Mouse (Mus musculus) MEL (cell line): Measurements from ENCODE around the gene Hid1.

ENCODE experiments used
- CTCF ChIP-seq, 3 experiments: IDR thresholded peaks in 2 of 3; conservative IDR thresholded peaks in 1 of 3; 2 replicates each; pipeline ENCODE4 v1.5.1; 2011 to 2012; ENCODE audit warnings: low read length in 3 of 3, low read depth in 2 of 3, mild to moderate bottlenecking in 2 of 3, improper control_type of control experiment in 1 of 3, inconsistent platforms in 1 of 3, mixed read lengths in 1 of 3, moderate library complexity in 1 of 3; ENCODE audit not compliant: control insufficient read depth in 1 of 3, insufficient read depth in 1 of 3, poor library complexity in 1 of 3, severe bottlenecking in 1 of 3
- ELF1 ChIP-seq: IDR thresholded peaks from 2 replicates; pipeline ENCODE4 v1.6.1; 2014; ENCODE audit warnings: low read depth, mild to moderate bottlenecking, inconsistent platforms, low read length, improper control_type of control experiment, moderate library complexity
- EP300 ChIP-seq, 2 experiments: IDR thresholded peaks; 2 replicates each; pipeline ENCODE4 v1.6.1; 2011; ENCODE audit warnings: improper control_type of control experiment in 2 of 2, low read length in 2 of 2, low read depth in 1 of 2, mild to moderate bottlenecking in 1 of 2
- MAFK ChIP-seq: IDR thresholded peaks from 2 replicates; pipeline ENCODE4 v1.6.1; 2011; ENCODE audit warnings: low read depth, mild to moderate bottlenecking, low read length, improper control_type of control experiment, borderline replicate concordance
- NELFE ChIP-seq: IDR thresholded peaks from 2 replicates; pipeline ENCODE4 v1.6.1; 2011; ENCODE audit warnings: low read depth, low read length, improper control_type of control experiment
- POLR2A ChIP-seq, 2 experiments: IDR thresholded peaks; 2 replicates each; pipeline ENCODE4 v1.6.1; 2011 to 2012; ENCODE audit warnings: low read length in 2 of 2, mild to moderate bottlenecking in 2 of 2, control low read depth in 1 of 2, improper control_type of control experiment in 1 of 2, low read depth in 1 of 2, moderate library complexity in 1 of 2; ENCODE audit not compliant: control insufficient read depth in 1 of 2, insufficient read depth in 1 of 2, poor library complexity in 1 of 2
- POLR2AphosphoS2 ChIP-seq: IDR thresholded peaks from 2 replicates; pipeline ENCODE4 v1.6.1; 2011; ENCODE audit warnings: low read length, improper control_type of control experiment
- ZKSCAN1 ChIP-seq: IDR thresholded peaks from 2 replicates; pipeline ENCODE4 v1.6.1; 2012; ENCODE audit warnings: low read depth, mild to moderate bottlenecking, inconsistent platforms, low read length, improper control_type of control experiment, moderate library complexity

- TF ChIP-seq CTCF (IDR thresholded peaks at IDR 0.05 in 2 of 3, conservative IDR thresholded peaks at IDR 0.05 in 1 of 3; ENCODE audit: control insufficient read depth in 1 of 3, insufficient read depth in 1 of 3, low read depth in 2 of 3, low read length in 3 of 3, poor library complexity in 1 of 3, severe bottlenecking in 1 of 3) (no peak), EP300 (IDR thresholded peaks at IDR 0.05; ENCODE audit: low read depth in 1 of 2, low read length in 2 of 2) (peak; percentile 21 to 37; a peak in 2 of 4 replicates), POLR2A (IDR thresholded peaks at IDR 0.05; ENCODE audit: control insufficient read depth in 1 of 2, insufficient read depth in 1 of 2, low read depth in 1 of 2, low read length in 2 of 2, poor library complexity in 1 of 2) (no peak), ELF1 (no peak), POLR2AphosphoS2 (no peak), MAFK (no peak), NELFE (no peak), ZKSCAN1 (no peak)
Measured at GRCm38 (mm10) chr11:115370368-115370767, 2.8 kb upstream of the Hid1 start.
